Mouse (Mus musculus) cortical plate, adult 2 months (tissue): ENCODE results near the gene Cadm2.

Source experiments
- CTCF ChIP-seq: fragments of 200-500 bp; IDR thresholded peaks from 2 replicates; pipeline ENCODE4 v1.5.1; 2011; ENCODE audit warnings: mild to moderate bottlenecking, control low read depth, low read length; ENCODE audit not compliant: insufficient read depth; ENCODE audit errors: extremely low read depth
- POLR2A ChIP-seq: fragments of 200-500 bp; IDR thresholded peaks from 2 replicates; pipeline ENCODE4 v1.6.1; 2011; ENCODE audit warnings: mild to moderate bottlenecking, low read length, control low read depth; ENCODE audit not compliant: insufficient read depth; ENCODE audit errors: extremely low read depth

DNA sequence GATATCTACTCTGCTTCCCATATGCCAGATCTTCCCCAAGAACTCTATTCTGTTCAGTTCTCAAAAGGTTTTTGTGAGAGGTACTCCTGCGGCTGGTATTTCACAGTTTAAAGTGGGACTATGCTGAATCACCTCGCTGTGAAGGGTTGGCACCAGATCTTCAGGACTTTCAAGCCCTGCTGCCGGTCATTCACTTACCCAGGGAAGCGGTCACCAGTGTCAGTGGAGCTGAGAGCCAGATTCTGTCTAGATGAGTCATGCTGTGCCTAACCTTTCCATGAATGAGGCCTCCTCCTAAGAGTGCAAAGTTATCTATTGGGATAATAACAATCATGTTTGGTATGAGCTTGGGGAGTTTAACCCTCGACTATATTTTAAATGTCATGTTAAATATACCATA is 272.7 kb downstream of the Cadm2 start:
- no peak for TF ChIP-seq CTCF
- no peak for TF ChIP-seq POLR2A
